Mouse (Mus musculus) ES-Bruce4 (cell line): Measurements from ENCODE around the gene Prkce. TPM values are rescaled to one million over a fixed set of nuclear protein-coding genes. Genes with fewer than 3 reads are reported as not detected.

Experiments
- H3K27ac ChIP-seq: 2 replicates; pipeline ENCODE4 v1.5.1; 2012; ENCODE audit warnings: low read length, inconsistent platforms; ENCODE audit not compliant: insufficient read depth
- H3K27me3 ChIP-seq: 2 replicates; pipeline ENCODE4 v1.6.1; 2012; ENCODE audit warnings: mild to moderate bottlenecking, low read length, inconsistent platforms; ENCODE audit not compliant: control insufficient read depth, poor library complexity, insufficient read depth, severe bottlenecking
- H3K36me3 ChIP-seq: 2 replicates; pipeline ENCODE4 v1.6.1; 2012; ENCODE audit warnings: inconsistent platforms, mild to moderate bottlenecking, low read length, moderate library complexity; ENCODE audit not compliant: control insufficient read depth, poor library complexity, insufficient read depth, severe bottlenecking
- H3K4me1 ChIP-seq: one replicate; pipeline ENCODE4 v1.8.1; 2011; ENCODE audit warnings: low read length; ENCODE audit not compliant: control insufficient read depth, insufficient read depth
- H3K4me3 ChIP-seq: 2 replicates; pipeline ENCODE4 v1.5.1; 2011; ENCODE audit warnings: low read depth, mild to moderate bottlenecking, low read length
- H3K9ac ChIP-seq: 2 replicates; pipeline ENCODE4 v1.6.1; 2012; ENCODE audit warnings: low read depth, mild to moderate bottlenecking, inconsistent platforms; ENCODE audit not compliant: poor library complexity, severe bottlenecking
- H3K9me3 ChIP-seq: replicated peaks from 2 replicates; pipeline ENCODE4 v1.6.1; 2012; ENCODE audit warnings: mild to moderate bottlenecking, low read length, inconsistent platforms; ENCODE audit not compliant: control insufficient read depth, poor library complexity, insufficient read depth, severe bottlenecking
- CTCF ChIP-seq: IDR thresholded peaks from one replicate; pipeline ENCODE4 v1.8.1; 2011; ENCODE audit warnings: low read depth, low read length
- EP300 ChIP-seq: IDR thresholded peaks from 2 replicates; pipeline ENCODE4 v1.6.1; 2011; ENCODE audit warnings: low read depth, low read length; ENCODE audit not compliant: insufficient read depth
- POLR2A ChIP-seq: IDR thresholded peaks from one replicate; pipeline ENCODE4 v1.8.1; 2011; ENCODE audit warnings: low read length; ENCODE audit not compliant: insufficient read depth
- polyA plus RNA-seq: library from polyadenylated mRNA; stranded (reverse); fragments of >200 nt; gene quantifications from 2 replicates; pipeline ENCODE4 v1.2.4, GENCODE M21; 2011; ENCODE audit warnings: low read depth; ENCODE audit not compliant: missing spikeins, insufficient read depth, insufficient read length

Prkce gene
- polyA plus RNA-seq, 1 experiment = 4.3 TPM

DNA sequence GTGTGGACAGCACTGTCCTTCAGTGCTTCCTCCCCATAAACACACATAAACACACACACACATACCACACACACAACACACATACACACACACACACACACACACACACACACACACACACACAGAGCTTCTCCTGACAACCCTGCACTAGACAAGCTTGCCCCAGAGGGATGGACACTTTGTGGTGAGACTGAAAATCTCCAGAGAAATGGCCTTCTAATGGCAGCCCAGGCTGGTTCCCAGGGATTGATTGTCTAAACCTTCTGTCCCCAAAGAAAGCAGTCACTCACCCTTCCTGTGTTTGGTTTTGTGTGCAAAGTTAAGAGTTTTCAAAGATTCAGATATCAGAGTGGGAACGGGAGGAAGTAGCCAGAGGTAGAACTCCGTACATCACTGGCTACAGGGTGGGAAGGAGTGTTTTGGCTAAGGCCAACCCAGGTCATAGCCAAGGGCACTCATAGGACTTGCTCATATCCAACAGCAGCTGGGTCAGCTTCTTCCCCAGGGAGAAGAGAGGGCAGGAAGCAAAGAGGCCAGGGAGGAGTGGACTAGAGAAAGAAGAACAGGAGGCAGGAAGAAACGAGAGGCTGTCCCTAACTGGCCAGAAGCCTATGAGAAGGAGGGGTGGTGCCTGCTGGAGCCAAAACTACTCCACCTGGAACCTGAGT, 450.1 kb downstream of the Prkce start:
- Histone ChIP-seq H3K4me3 (no peak overlapping the region), H3K9me3 (no peaks in the 10 kb centered on the region), H3K27ac (no peak overlapping the region), H3K36me3 (no peaks in the 10 kb centered on the region), H3K9ac (no peak overlapping the region), H3K4me1 (peaks cover 6% of the 10 kb centered on the region), H3K27me3 (no peaks in the 10 kb centered on the region)
- TF ChIP-seq EP300 = no peak
- TF ChIP-seq POLR2A = no peak
- TF ChIP-seq CTCF = no peak

DNA sequence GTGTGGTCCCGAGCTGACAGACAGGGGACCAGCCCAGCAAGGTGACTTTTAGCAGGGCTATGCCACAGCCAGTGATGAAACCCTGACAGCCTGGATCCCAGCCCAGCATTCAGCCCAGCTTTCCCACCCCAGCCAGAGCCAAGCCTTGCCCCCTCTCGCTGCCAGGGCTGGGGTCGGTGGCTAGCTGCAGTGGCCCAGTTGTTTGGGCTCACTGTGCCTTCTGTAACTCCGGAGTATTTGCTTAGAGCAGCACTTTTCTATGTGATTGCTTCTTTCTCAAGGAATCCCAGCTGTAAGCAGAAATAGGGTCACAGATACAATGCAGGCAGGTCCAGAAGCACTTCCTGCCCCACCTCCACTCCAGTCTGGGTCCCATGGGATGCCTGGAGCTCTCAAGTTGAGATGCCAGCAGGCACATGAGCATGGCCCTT, 450.9 kb downstream of the Prkce start:
- H3K4me1 ChIP-seq = peaks cover 6% of the 10 kb centered on the region
- H3K4me3 ChIP-seq = no peak overlapping the region
- TF ChIP-seq CTCF = no peak
- no peaks in the 10 kb centered on the region for H3K27me3 ChIP-seq
- H3K9me3 ChIP-seq = no peaks in the 10 kb centered on the region
- no peak overlapping the region for H3K9ac ChIP-seq
- H3K36me3 ChIP-seq = no peaks in the 10 kb centered on the region
- no peak overlapping the region for H3K27ac ChIP-seq

DNA sequence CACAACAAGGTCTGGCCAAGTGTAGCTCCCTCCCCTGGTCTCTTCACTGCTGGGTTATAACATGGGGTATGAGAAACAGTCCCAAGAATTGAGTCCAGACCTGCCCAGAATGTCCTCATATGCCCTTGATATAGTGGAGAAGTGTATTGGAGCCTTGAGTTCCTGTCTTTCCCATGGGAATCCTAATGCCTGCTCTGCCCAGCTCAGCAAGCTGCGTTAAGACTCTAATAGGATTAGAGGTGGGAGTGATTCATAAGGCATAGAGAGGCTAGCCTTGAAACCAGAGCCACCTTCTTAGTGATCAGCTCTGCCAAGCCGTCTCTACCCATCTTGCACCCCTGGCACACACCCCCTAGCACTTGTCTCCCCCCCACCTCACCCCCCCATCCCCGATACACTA, 455.3 kb downstream of the Prkce start:
- H3K9me3 ChIP-seq = no peaks in the 10 kb centered on the region
- no peak overlapping the region for H3K4me3 ChIP-seq
- no peaks in the 10 kb centered on the region for H3K4me1 ChIP-seq
- no peak overlapping the region for H3K27ac ChIP-seq
- H3K36me3 ChIP-seq = no peaks in the 10 kb centered on the region
- H3K9ac ChIP-seq = no peak overlapping the region
- no peaks in the 10 kb centered on the region for H3K27me3 ChIP-seq
- no peak for TF ChIP-seq EP300
- TF ChIP-seq POLR2A = no peak
- no peak for TF ChIP-seq CTCF

DNA sequence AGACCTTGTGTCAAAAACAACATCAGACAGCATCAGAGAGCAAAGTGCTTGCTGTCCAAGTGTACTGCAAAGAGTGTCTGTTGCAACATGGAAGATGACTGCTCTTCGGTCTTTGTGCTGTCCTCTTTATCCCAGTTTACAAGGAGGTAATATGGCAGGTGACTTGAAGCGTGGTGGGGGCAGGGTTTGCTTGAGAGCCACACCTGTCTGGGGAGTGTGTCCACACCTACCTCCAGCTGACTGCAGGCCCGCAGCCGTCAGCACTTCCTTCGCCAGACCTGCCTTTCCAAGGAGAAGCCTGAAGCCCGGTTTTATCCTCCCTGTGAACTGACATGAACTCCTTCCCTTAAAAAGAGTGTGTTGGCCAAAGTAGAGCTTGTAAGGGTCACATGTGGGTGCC, 458.9 kb downstream of the Prkce start:
- no peaks in the 10 kb centered on the region for H3K4me1 ChIP-seq
- no peaks in the 10 kb centered on the region for H3K27me3 ChIP-seq
- no peaks in the 10 kb centered on the region for H3K9me3 ChIP-seq
- H3K9ac ChIP-seq = no peak overlapping the region
- H3K27ac ChIP-seq = no peak overlapping the region
- TF ChIP-seq CTCF (no peak), EP300 (no peak), POLR2A (no peak)
- H3K4me3 ChIP-seq = no peak overlapping the region
- H3K36me3 ChIP-seq = no peaks in the 10 kb centered on the region

DNA sequence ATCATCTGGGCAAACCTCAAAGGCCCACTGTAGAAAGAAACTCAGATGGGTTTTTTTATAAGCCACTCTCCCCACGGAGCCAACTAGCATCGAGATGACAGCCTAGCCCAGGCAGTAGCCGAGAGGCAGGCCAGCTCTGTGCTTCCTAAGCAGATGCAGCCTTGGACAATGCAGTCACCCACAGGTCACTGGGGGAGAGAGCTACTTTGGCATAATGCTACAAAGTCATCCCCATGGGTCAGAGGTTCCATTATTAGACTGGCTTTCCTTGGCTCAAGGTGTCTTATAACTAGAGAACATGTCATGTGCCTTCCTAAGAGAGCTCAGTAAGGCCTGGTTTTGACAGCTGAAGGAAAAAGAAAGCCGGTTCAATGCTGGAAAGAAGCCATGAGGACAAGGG, 465.5 kb downstream of the Prkce start:
- no peak for TF ChIP-seq EP300
- no peak for TF ChIP-seq POLR2A
- no peak for TF ChIP-seq CTCF
- H3K4me1 ChIP-seq = no peaks in the 10 kb centered on the region
- no peaks in the 10 kb centered on the region for H3K9me3 ChIP-seq
- H3K27ac ChIP-seq = no peak overlapping the region
- H3K27me3 ChIP-seq = no peaks in the 10 kb centered on the region
- no peak overlapping the region for H3K4me3 ChIP-seq
- H3K36me3 ChIP-seq = no peaks in the 10 kb centered on the region
- H3K9ac ChIP-seq = no peak overlapping the region

DNA sequence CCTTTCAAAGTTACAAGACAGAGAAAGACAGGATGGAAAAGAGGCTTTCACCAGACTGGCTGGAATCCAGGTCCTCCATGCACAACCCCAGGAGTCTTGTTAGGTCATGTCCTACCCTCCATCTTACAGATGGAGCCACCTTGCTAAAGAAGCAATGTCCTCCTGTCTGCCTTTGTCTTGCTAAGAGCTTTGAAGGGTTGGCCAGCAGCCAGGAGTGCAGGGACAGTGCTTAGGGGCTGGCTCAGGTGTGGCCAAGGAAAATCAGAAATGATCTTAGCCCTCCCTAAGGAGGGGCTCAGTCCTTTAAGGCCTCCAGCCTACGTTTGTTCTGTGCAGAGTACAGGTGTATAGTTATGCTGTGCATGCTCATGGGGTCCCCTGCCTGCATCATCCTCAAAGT, 469.7 kb downstream of the Prkce start:
- H3K9ac ChIP-seq = no peak overlapping the region
- no peak overlapping the region for H3K4me3 ChIP-seq
- no peaks in the 10 kb centered on the region for H3K36me3 ChIP-seq
- H3K27me3 ChIP-seq = no peaks in the 10 kb centered on the region
- no peak overlapping the region for H3K27ac ChIP-seq
- TF ChIP-seq CTCF = no peak
- no peak for TF ChIP-seq POLR2A
- no peak for TF ChIP-seq EP300
- H3K4me1 ChIP-seq = no peaks in the 10 kb centered on the region
- H3K9me3 ChIP-seq = no peaks in the 10 kb centered on the region
